Mouse (Mus musculus) brain, embryonic 18.5 days (tissue): ENCODE results near the gene Znrf1.
A peak's percentile ranks its signal among the peaks of the same experiment; 100 is the strongest.
"Not testable (repeated sequence)": the region's sequence is repeated elsewhere in the genome, so short reads cannot be mapped to it uniquely, and the experiment has no call there.

Experiments
- DNase-seq: peaks from one replicate; pipeline ENCODE4 v3.0.0-alpha.2; 2012; ENCODE audit warnings: low read depth, low spot score

Gene Znrf1

DNA sequence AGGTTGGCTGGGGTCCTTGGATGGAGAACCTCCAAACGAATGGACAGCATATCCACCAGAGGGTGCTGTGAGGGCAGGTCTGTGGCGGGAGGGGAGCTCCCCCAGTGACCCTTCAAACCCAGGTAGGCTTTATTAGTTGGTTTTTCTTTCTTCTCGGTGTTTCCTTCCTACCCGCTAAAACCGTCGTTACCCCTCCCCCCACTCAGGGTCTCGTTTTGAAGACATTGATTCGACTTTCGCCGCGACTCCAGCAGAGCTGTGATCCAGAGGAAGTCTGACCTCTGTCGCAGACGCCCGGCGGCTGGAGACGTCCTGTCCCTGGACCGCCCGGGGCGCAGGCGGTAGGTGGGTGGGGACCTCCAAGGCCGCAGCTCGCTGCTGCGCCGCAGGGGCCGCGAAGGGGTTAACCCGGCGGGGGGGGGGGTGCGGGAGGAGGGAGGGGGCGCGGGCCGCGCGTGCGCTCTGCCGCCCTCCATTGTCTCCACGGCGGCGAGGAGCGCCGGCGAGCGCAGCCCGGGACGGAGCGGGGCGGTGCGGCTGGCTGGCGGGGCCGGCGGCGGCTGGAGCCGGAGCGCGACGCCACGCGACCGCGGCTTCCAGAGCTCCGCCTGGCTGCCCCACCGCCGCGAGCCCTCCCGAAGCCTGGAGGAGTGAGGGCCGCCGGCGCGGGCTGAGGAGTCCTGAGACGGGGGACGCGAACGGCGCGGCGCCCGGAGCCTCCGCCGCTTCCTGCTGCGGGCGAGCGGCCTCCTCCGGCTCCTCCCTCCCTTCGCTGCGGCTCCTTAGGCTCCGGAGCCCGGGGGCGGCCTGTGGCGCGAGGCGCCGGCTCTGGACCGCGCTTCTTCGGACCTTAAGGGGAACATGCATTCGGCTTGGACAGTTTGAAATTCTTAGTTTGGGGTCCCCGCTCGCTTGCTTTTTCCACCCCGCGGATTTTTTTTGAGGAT, at the start of gene Znrf1:
Gene Znrf1 (plus strand): TSS at position 67 of the 947 bp plus-strand sequence.
- DNase-seq = no peak

DNA sequence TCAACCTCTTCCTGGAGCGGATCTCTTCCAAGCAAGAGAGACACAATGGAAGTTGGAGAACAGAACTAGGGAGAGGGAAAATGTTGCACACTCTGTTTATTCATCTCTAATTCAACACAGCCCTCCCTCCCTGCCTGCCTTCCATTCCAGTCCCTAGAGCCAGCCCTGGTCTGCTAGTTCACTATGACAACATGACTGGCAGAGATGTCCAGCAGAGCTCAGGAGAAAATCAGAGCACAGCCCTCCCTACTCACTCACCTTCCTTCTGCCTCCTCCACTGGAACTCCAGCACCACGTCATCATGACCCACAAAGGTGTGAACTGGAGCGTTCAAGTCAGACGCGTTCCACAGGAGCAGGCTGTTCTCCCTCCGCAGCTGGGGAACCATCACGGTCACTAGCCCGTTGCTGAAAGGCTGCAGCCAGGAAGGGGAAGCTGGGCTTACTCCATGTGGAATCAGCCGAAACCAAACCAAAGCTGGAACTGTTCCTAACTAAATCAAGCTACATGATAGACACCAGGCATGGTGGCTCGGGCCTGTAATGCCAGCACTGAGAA, 45.8 kb upstream of the Znrf1 start:
- DNase-seq = no peak

DNA sequence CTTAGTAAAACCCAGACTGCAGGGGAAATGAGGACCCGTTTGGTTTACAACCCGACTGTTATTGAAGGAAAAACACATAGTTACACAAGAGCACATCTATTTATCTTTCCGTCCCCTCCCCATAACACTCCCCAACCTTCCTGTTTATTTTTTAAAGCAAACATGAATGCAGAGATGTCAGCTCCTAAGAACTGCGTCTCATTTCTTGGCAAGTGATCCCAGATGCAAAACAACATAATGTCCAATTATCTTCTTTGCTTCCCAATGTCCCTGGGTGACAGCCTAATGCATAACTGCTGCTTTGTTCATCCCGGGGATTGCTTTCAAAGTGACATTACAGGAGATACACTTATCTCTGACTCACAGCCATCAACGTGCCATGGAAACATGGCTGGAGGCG, 44.7 kb upstream of the Znrf1 start:
- DNase-seq = no peak

DNA sequence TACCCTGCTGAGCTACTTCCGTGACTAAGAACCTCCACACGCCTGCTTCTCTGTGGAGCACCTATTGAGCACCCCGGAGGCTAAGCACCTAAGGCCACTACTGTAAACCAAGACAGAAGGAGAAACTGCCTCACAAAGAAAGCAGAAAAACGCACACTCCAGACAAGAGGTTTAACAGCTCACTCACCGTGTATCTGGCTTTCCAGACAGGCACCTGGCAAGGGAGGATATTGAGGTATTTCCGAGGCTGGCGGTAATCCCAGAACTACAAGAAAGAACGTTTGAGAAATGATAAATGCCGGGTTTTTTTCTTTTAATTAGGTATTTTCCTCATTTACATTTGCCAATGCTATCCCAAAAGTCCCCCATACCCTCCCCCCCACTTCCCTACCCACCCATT, 43.4 kb upstream of the Znrf1 start:
- no peak for DNase-seq

- DNase-seq = no peak
Observed at GRCm38 (mm10) chr8:111493176-111493575, 42.7 kb upstream of the Znrf1 start.

- no peak for DNase-seq
Observed at GRCm38 (mm10) chr8:111496326-111496725, 39.6 kb upstream of the Znrf1 start.

DNA sequence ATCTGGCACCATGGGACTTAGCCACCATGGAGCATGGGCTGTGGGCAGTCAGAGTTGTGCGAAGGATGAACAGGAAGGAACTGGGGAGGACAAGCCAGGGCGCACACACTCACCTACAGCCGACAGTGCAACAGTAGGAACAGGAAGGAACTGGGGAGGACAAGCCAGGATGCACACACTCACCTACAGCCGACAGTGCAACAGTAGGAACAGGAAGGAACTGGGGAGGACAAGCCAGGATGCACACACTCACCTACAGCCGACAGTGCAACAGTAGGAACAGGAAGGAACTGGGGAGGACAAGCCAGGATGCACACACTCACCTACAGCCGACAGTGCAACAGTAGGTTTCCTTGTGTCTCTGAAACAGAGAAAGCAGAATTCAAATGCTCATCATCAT, 37.6 kb upstream of the Znrf1 start:
- not testable (repeated sequence) for DNase-seq

- DNase-seq = no peak
Observed at GRCm38 (mm10) chr8:111501724-111502464, 34.0 kb upstream of the Znrf1 start.

- DNase-seq = no peak
Observed at GRCm38 (mm10) chr8:111508566-111508965, 27.3 kb upstream of the Znrf1 start.

- no peak for DNase-seq
Observed at GRCm38 (mm10) chr8:111509278-111509677, 26.6 kb upstream of the Znrf1 start.

GRCm38 (mm10) chr8:111510401-111510800, 25.5 kb upstream of the Znrf1 start:
- no peak for DNase-seq

DNA sequence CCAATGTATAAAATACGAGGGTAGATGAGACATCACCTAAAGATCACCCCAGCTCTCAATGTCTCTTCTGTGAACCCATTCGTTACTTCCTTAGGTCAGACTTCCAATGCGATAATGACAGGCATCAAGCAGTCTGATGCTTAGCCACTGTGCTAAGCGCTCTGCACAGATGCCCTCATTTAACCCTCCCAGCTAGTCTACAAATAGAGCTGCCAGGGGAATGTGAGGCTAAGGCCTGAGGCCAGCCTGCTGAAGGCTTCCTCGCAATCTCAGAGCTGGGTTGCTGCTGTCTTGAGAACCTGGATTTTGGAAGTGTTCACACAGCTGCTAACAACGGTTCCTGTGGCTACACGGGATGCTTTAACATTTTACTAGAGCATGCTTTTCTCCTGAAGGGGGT, 23.0 kb upstream of the Znrf1 start:
- no peak for DNase-seq

GRCm38 (mm10) chr8:111513446-111513845, 22.5 kb upstream of the Znrf1 start:
- no peak for DNase-seq

DNA sequence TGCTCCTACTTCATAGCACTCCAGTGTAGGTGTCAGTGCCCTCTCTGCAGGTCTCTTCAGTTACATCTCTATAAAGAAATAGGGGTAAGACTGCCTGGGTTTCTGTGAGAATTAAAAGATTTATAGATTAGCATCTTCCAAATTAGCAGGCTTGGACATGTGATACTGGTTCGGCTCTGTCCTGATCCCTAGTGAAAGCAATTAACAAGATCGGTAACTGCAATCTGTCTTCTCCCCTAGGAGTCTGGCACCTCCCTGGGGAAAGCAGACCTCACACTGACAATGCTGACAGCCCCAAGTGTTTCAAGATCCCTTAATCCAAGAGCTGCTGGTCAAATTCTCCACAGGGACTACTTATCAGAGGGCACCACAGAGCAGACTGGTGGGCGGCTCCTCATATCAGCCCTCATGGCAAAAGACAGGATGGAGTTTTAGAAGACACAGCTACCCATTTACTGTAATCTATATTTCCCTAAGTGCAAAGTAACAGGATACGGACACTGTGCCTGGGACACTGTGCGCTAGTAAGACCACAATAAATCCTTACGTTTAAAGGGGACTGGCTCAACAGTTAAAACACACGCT, 19.4 kb upstream of the Znrf1 start:
- DNase-seq = no peak

DNA sequence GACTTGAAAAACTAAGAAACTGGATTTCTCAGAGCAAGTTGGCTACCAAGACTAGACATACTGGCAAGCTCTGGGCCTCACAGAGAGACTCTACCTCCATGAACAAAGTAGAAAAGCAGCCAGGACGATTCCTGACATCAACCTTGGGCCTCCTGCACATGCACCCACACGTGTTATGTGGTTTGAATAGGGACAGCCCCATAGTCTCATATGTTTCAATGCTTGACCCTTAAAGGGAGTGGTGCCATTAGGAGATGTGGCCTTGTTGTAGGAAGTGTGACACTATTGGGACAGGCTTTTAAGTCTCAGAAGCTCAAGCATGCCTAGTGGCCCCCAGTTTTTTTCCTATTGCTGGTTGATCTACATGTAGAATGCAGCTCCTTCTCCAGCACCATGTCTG, 18.4 kb upstream of the Znrf1 start:
- no peak for DNase-seq

- peak; percentile 95 for DNase-seq
Observed at GRCm38 (mm10) chr8:111521713-111522429, 14.0 kb upstream of the Znrf1 start, which contains the start of gene Wdr59. Gene Wdr59, minus strand, starts transcription at chr8:111522092.

DNA sequence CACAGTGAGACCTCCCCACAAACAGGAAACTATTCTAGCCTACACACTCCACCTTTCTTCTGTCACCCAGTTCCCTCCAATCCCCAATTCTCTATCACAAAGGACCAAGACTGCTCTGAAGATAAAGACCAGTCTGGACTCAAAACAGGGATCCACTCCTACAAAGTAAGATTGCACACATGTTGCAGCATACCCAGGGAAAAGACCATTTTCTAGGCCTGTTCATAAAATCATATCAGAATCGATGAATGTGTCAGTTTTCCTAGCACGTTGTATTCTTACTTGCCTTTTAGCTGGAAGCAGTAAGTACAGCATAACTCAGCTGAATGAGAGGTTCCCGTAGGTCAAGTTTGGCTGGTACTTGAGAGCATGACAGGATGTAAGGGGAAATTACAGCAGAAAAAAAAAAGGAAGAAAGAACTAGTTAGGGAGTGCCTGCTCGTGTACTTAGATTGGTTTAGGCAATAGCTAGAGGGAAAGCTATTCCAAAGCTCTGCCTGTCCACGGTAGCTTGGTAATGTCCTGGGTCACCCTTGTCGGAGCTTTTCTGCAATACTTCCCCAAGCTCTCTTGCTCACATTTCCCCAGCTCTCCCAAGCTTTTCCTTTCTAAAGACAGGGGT, 9.4 kb upstream of the Znrf1 start:
- no peak for DNase-seq

DNA sequence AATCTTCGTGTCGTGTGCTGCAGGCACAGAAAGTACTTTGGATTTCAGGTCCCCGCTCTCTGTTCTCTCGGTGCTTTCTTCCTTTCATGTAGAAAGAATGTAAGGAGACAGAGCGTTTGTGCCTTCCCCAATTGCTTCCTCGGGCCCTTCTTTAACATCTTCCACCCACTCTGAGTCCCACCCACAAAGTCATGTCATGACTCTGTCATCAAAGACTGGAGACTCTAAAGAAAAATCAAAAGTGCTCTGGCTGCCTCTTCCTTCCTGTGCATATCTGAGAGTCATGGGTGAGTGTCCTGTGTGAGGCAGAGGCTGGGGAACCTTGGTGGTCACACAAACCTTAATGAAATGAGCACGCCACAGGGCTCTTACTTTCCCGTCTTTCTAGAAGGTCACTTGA, 8.7 kb upstream of the Znrf1 start:
- DNase-seq = no peak

DNA sequence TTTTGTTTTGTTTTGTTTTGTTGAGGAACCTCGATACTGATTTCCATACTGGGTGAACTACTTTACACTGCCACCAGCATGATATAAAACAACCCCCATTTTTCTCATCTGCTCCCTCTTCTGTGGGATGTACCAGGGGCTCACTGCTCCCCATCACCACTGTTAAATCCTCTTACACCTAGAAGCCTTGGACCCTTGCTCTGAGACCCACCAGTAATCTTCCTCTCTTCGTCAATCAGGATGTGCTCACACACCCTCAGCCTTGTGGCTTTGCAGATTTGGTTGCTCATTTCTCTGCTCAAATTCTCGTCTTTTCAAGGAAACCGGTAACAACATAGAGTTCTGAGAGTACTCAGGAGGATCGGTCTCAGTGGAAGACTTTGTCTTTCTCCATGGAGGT, 7.8 kb upstream of the Znrf1 start:
- DNase-seq = no peak

DNA sequence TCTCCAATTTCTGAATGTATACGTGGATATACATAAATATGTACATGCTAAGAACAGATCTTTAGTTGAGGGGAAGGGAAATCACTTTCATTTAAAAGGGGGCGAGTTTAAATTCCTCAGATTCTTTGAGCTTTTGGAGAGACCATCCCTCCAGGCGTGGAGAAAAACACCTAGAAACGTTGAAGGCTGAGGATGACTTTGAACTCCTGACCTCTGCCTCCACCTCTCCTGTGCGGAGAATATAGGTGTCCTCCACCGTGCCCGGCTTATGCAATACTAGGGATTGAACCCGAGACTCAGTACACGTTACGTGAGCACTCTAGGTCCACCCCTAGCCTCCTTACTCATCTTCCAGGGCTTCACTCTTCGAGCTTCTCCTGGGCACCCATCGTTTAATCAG, 4.7 kb upstream of the Znrf1 start:
- no peak for DNase-seq

- DNase-seq = no peak
Observed at GRCm38 (mm10) chr8:111531621-111532020, 4.3 kb upstream of the Znrf1 start.
